Mouse (Mus musculus) bone marrow macrophage, adult 2 months (primary cell): ENCODE data around the gene Eid3.

Experiments used
- CTCF ChIP-seq: IDR thresholded peaks from 2 replicates; pipeline ENCODE4 v1.5.1; 2012; ENCODE audit warnings: low read depth, mild to moderate bottlenecking, low read length, moderate library complexity
- POLR2A ChIP-seq: IDR thresholded peaks from 2 replicates; pipeline ENCODE4 v1.6.1; 2012; ENCODE audit warnings: mild to moderate bottlenecking, low read depth, low read length, borderline replicate concordance

GRCm38 (mm10) chr10:82900546-82900945, 34.1 kb downstream of the Eid3 start:
- TF ChIP-seq CTCF (no peak), POLR2A (no peak)
